Mouse (Mus musculus) embryonic facial prominence, embryonic 10.5 days (tissue): ENCODE results near the gene Tuba3a. TPM values are rescaled to one million over a fixed set of nuclear protein-coding genes. Genes with fewer than 3 reads are reported as not detected.

Experiments
- DNase-seq: peaks from one replicate; pipeline ENCODE4 v3.0.0-alpha.2; 2017; ENCODE audit warnings: low spot score
- H3K27ac ChIP-seq: fragments of 300-500 bp; sonication (generic); replicated peaks from 2 replicates; pipeline ENCODE4 v1.5.1; 2016; ENCODE audit warnings: mild to moderate bottlenecking
- H3K27me3 ChIP-seq: fragments of 300-500 bp; sonication (generic); replicated peaks from 2 replicates; pipeline ENCODE4 v1.6.1; 2016; ENCODE audit warnings: low read depth, mild to moderate bottlenecking; ENCODE audit not compliant: poor library complexity, severe bottlenecking
- H3K36me3 ChIP-seq: fragments of 300-500 bp; sonication (generic); replicated peaks from 2 replicates; pipeline ENCODE4 v1.6.1; 2016; ENCODE audit warnings: mild to moderate bottlenecking, moderate library complexity
- H3K4me1 ChIP-seq: fragments of 300-500 bp; sonication (generic); 2 replicates; pipeline ENCODE4 v1.6.1; 2016
- H3K4me3 ChIP-seq: fragments of 300-500 bp; sonication (generic); 2 replicates; pipeline ENCODE4 v1.5.1; 2016; ENCODE audit warnings: mild to moderate bottlenecking, moderate library complexity
- H3K9me3 ChIP-seq: fragments of 300-500 bp; sonication (generic); 2 replicates; pipeline ENCODE4 v1.6.1; 2016; ENCODE audit warnings: mild to moderate bottlenecking
- WGBS: fragments of 180-500 bp; shearing (Covaris S2); methylation state at CpG from one replicate; pipeline ENCODE4 v1.1.7; 2016; 5-methylcytosine and 5-hydroxymethylcytosine counted together
- microRNA-seq: library from miRNA; unstranded; fragments of <30 nt; microRNA quantifications from one replicate; pipeline ENCODE4, GENCODE M21; 2017
- polyA plus RNA-seq: library from polyadenylated mRNA; unstranded; fragments of >200 nt; fragmentation: Nextera tagmentation; extraction: Ambion mirVana; gene quantifications from 2 replicates; pipeline ENCODE4 v1.2.1, GENCODE M21; 2016

The Tuba3a gene
- polyA plus RNA-seq, 1 experiment from 2014 or later: 0.16 TPM

DNA sequence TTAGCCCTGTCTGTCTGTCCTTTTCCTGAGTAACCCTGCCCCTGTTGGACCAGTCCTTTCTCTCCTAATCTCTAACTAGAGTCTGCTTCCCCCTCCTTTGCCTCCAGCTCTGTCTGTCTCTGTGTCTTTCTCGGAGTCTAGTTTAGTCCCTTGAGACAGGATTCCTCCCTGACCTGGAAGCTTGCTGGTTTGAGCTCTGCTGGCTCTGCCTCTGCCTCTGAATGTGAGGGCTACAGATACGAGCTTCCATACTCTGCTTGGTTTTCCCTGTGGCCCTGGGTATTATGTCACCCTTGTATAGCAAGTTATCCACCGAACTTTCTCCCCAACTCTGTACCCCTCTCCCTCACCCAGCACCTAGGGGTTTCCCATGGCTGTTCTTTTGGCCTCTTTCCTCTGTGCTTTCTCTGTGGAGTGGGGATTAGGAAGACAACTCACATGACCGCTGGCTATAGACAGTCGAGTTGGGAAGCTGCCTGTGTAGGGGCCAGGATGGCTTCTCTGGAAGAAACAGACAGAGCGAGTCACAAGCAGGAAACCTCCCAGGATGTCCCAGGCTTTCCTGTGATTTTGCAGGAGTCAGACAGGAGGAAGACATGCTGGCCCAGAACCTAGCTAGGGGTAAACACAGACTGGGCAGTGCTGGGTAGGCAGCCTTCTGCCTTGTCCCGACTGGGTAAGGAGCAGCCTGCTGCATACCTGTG lies 51.9 kb downstream of the Tuba3a start:
- Histone ChIP-seq H3K4me1 (peaks cover 43% of the 10 kb centered on the region), H3K4me3 (no peak overlapping the region), H3K27me3 (no peaks in the 10 kb centered on the region), H3K27ac (no peak overlapping the region; the same call in 1 of the 2 replicates), H3K36me3 (no peaks in the 10 kb centered on the region), H3K9me3 (no peaks in the 10 kb centered on the region)
- WGBS: 62% methylated on average over 7 of the region's 7 CpGs
- no peak for DNase-seq

GRCm38 (mm10) chr6:125232516-125232915 lies 53.3 kb downstream of the Tuba3a start:
- H3K27ac ChIP-seq: no peak overlapping the region
- H3K4me1 ChIP-seq: peaks cover 43% of the 10 kb centered on the region
- H3K36me3 ChIP-seq: no peaks in the 10 kb centered on the region
- no peaks in the 10 kb centered on the region for H3K27me3 ChIP-seq
- H3K4me3 ChIP-seq: no peak overlapping the region
- no peaks in the 10 kb centered on the region for H3K9me3 ChIP-seq
- DNase-seq: no peak
- WGBS: 80% methylated on average over 6 of the region's 6 CpGs

DNA sequence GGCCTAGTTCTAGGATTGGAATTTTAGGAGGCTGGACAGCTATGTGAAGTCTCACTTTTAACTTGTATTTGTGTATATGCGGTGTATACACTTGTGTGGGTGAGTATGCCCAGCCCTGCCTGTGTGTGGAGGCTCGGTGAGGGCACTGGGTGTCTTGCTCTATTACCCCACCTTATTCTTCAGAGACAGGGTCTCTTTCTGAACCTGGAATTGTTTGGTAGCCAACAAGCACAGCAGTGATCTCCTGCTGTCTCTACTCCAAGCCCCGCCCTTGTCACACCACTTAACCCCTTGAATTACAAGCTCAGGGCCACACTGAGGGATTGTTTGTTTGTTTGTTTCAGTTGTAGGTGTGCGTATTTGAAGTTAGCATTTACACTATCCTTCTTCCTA lies 53.8 kb downstream of the Tuba3a start:
- H3K27ac ChIP-seq: peak overlapping the region; percentile 78; the same call in 1 of the 2 replicates

DNA sequence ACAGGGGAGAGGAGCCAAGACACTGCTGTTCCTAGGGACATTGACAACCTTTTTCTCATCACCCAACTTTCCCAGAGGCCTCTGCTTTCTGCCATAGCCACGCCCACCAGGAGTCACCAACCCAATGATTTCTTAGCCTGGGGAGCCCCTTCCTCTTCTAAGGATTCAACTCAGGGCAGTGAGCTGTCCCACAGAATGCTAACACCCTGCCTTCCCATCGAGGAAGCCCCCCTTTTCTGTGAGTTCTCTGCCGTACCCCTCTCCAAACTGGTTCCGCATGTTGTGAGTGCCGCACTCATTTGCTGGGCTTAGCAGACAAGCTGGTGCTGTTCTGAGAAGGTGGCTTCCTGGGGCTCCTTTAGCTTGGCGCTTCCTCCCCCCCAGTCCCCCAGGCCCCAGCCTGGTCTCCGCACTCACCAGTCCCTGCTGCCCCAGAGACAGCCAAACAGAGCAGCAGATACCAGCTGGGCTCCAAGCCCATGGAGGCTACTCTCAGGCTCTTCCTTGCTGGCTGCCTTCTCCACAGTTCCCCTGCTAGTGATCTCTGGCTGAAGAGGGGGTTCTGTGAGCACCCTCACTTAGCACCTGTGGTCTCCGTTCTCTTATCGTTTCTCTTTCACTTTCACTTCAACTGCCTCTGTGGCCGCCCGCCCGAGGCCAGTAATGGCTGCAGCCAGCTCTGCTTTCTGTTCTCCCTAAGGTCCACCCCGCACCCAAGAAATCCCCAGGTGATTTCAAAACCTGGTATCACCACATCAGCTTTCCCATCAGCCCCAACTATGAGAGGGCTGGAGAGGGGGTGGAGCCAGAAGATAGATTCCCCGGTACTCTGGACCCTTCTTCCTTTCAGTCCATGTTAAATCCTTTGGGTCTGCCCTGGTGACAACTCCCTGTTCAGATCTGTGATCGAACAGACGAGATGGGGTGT lies 54.5 kb downstream of the Tuba3a start, which contains the start of gene Tapbpl:
Gene Tapbpl, minus strand, starts transcription at position 744 of the 928 bp plus-strand sequence.
- DNase-seq: peak; percentile 47
- Histone ChIP-seq H3K9me3 (no peaks in the 10 kb centered on the region), H3K36me3 (no peaks in the 10 kb centered on the region), H3K27me3 (no peaks in the 10 kb centered on the region), H3K4me3 (peak within 1 kb of the TSS; percentile 59), H3K27ac (peak within 1 kb of the TSS; percentile 78), H3K4me1 (peaks cover 35% of the 10 kb centered on the region)
- WGBS: 9% methylated on average over 16 of the region's 16 CpGs

More for the DNA sequence above, 53.8 kb downstream of the Tuba3a start:
- DNase-seq: no peak
- H3K4me1 ChIP-seq: peaks cover 42% of the 10 kb centered on the region
- peak overlapping the region; percentile 59 for H3K4me3 ChIP-seq
- no peaks in the 10 kb centered on the region for H3K9me3 ChIP-seq
- H3K27me3 ChIP-seq: no peaks in the 10 kb centered on the region
- 54% methylated on average over 4 of the region's 4 CpGs for WGBS
- no peaks in the 10 kb centered on the region for H3K36me3 ChIP-seq

DNA sequence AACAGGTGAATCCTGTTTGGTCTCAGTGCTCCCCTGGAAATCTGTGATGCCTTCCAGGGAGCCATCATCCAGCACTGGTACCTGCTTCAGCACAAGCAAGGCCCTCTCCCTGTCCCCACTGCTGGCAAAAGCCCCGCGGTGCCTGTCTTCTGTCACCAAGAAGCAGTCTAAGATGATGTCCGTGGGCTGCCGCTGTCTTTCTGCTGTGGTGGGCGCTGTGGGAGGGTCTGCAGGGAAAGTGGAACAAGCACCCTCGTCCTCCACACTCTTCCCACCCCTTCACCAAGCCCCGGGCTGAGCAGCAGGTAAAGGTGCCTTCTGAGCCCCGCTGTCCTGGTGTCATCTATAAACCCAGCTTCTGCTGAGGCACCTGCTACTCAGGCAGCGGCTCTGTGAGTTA lies 55.3 kb downstream of the Tuba3a start:
- WGBS: 65% methylated on average over 9 of the region's 9 CpGs
- peaks cover 33% of the 10 kb centered on the region for H3K4me1 ChIP-seq
- H3K4me3 ChIP-seq: 0 out of 2 replicates have a peak overlapping the region, but pooled peaks have one; percentile 59
- H3K27ac ChIP-seq: 0 out of 2 replicates have a peak overlapping the region, but pooled peaks have one; percentile 10
- DNase-seq: no peak
- no peaks in the 10 kb centered on the region for H3K36me3 ChIP-seq
- H3K27me3 ChIP-seq: no peaks in the 10 kb centered on the region
- H3K9me3 ChIP-seq: no peaks in the 10 kb centered on the region

Small RNAs within 50 kb of the gene (microRNA-seq; reads per million reads assigned to microRNA genes)
- gene Mir8113: not detected

Other genes with a start within 250 kb of the Tuba3a start
- gene Ing4, start 246.3 kb downstream of the Tuba3a start, polyA plus RNA-seq: 125 and 137 TPM in 2 replicates
- 15.9 and 17.8 TPM in 2 replicates for gene Acrbp, start 236.4 kb downstream of the Tuba3a start, polyA plus RNA-seq
- 0.10 and 0.21 TPM in 2 replicates for gene Lpar5, start 218.1 kb downstream of the Tuba3a start, polyA plus RNA-seq
- 102 and 105 TPM in 2 replicates for gene Chd4, start 190.1 kb downstream of the Tuba3a start, polyA plus RNA-seq
- gene Nop2, start 154.1 kb downstream of the Tuba3a start, polyA plus RNA-seq: 94.1 and 99.4 TPM in 2 replicates
- 11.0 and 11.1 TPM in 2 replicates for gene Iffo1, start 140.8 kb downstream of the Tuba3a start, polyA plus RNA-seq
- 2,731 and 2,955 TPM in 2 replicates for gene Gapdh, start 119.6 kb downstream of the Tuba3a start, polyA plus RNA-seq
- gene Ncapd2, start 94.3 kb downstream of the Tuba3a start, polyA plus RNA-seq: 261 and 263 TPM in 2 replicates
- 207 and 214 TPM in 2 replicates for gene Mrpl51, start 94.2 kb downstream of the Tuba3a start, polyA plus RNA-seq
- gene Vamp1, start 70.5 kb downstream of the Tuba3a start, polyA plus RNA-seq: 2.6 and 3.1 TPM in 2 replicates
- gene Tapbpl, start 54.2 kb downstream of the Tuba3a start, polyA plus RNA-seq: 0.98 and 1.6 TPM in 2 replicates
- gene Cd27, start 49.0 kb downstream of the Tuba3a start, polyA plus RNA-seq: 0.95 and 0.98 TPM in 2 replicates
- gene Ltbr, start 27.8 kb upstream of the Tuba3a start, polyA plus RNA-seq: 26.9 and 28.8 TPM in 2 replicates
- 0.57 and 0.87 TPM in 2 replicates for gene Scnn1a, start 34.6 kb upstream of the Tuba3a start, polyA plus RNA-seq
- gene Tnfrsf1a, start 63.3 kb upstream of the Tuba3a start, polyA plus RNA-seq: 33.4 and 34.8 TPM in 2 replicates
- 0.21 and 0.32 TPM in 2 replicates for gene Plekhg6, start 94.8 kb upstream of the Tuba3a start, polyA plus RNA-seq
- gene Cd9, start 208.7 kb upstream of the Tuba3a start, polyA plus RNA-seq: 33.0 and 36.2 TPM in 2 replicates